Mouse (Mus musculus) cerebellum, postnatal 10 days (tissue): ENCODE results near the gene Radil.
A peak's percentile ranks its signal among the peaks of the same experiment; 100 is the strongest.

ENCODE experiments used
- DNase-seq, 2 experiments: peaks; one replicate each; pipeline ENCODE4 v3.0.0; 2021; ENCODE audit warnings: mixed read lengths in 2 of 2

Gene Radil

GRCm38 (mm10) chr5:142550706-142551652, at the start of gene Radil:
Radil (minus strand) TSS chr5:142551098.
- peak; percentile 99 to 100 for DNase-seq

DNA sequence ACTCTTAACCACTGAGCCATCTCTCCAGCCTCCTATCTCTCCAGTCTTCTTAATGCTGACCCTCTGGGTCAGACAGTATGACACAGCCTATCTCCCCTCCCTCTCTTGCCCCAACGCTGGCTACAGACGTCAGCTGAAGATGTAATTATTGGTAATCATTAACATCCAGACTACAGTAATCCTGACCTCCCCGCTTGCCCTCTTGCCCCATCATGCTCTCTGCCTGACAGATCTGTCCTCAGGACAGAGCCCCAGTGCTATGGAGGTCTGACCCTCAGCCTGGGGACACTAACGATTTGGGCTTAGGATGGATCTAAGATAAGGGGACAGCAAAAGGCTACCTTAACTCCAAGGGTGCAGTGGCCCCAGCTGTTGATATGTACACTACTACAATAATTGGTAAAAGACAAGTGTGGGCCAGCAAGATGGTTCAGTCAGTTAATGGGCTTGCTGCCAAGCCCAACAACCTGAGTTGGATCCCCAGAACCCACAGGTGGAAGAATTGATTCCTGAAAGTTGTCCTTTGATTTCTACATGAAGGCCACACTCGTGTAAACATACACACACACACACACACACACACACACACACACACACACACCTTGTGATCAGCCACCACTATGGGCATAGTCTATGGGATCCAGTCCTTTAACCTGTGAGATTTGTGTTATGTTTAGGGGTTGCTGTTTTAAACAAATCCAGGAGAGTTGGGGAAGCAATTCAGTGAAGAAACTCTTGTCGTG, 46.9 kb upstream of the Radil start:
- no peak for DNase-seq

DNA sequence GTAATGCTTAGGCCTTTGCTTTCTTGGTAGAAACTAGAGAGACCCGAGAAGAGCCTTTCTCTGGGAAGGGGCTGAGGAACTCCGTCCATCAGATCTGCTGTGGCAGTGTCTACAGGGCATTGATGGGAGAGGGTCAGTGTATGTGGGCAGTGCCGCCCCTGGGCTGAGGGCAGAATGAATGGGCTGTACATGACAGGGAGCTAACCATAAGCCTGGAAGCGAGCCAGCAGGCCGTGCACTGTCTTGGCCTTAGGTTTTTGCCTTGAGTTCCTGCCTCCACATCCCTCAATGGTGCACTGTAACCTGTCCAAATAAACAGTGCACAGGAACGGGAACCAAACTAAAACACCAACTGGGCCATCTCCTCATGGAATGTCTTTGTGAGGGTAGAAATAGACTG, 45.8 kb upstream of the Radil start:
- DNase-seq = peak; percentile 52 to 59

GRCm38 (mm10) chr5:142595698-142596097, 44.8 kb upstream of the Radil start:
- DNase-seq = peak; percentile 77 to 82

DNA sequence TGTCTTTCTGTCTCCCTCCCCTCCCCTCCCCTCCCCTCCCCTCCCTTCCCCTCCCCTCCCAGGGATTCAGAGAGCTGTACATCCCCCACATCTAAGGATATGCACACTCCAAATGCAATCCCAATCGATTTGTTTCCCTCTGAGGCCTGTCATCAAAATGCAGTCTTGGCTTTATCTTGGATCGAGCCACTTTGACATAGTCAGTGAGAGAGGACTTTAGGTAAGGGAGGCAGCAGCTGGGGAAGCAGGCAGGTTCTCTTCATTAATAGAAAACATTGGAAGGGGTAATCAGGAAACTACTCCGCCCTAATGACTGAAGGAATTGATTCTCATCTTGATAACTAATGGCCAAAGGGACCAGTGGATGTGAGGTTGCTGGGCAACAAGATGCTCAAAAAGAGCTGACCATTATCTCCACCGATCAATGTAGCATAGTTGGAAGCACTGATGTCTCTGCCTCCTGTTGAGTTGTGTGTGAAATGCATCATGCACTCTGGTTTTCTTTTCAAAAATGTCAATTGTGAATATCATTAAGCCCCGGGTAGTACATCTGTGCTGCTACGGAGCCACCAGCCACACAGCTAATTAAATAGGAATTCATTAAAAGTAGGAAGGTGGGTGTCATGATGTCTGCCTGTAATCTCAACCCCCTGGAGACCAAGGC, 40.2 kb upstream of the Radil start:
- no peak for DNase-seq

- DNase-seq = peak; percentile 65 to 77
These were observed 32.8 kb upstream of the Radil start for GRCm38 (mm10) chr5:142583616-142584126.

DNA sequence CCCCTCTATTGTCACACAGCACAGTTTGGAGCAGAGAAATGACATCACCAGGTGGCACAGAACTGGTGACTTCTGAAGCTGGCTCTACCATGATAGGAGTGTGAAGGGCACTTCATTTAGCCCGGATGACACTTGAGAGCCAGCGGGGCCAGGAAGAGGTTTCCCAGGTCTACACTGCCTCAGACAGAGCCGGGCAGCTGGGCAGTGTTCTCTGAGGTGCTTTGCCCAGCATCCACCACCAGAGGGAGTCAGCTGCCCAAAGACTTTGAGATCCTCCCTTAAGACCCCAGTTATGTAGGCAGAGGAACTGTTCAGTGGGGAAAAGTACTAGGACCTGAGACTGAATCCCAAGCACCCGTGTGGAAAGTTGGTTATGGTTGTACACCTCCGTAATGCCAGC, 30.6 kb upstream of the Radil start:
- DNase-seq = peak; percentile 84 to 88

GRCm38 (mm10) chr5:142578192-142578591, 27.3 kb upstream of the Radil start:
- DNase-seq = peak in 1 of 2 experiments; percentile 8

DNA sequence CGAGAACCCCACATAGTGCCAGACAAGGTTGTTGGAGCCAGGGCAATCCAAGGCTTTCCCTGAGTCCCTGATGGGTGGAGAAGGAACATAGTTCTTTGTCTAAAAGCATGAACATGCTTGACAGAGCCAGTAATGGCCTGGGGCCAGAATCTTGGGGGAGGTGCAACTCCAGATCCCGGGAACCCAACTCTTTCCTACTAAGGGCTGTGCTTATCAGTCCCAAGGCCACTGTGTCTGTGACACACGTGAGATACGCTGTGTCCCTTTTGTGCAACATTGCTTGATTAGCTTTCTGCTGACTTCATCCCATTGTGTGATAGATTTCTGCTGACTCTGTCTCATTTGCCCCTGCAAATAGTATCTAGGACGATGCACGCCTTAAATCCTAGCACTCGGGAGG, 25.9 kb upstream of the Radil start:
- peak; percentile 61 for DNase-seq

- no peak for DNase-seq
These were observed 23.6 kb upstream of the Radil start for GRCm38 (mm10) chr5:142574323-142575057.

DNA sequence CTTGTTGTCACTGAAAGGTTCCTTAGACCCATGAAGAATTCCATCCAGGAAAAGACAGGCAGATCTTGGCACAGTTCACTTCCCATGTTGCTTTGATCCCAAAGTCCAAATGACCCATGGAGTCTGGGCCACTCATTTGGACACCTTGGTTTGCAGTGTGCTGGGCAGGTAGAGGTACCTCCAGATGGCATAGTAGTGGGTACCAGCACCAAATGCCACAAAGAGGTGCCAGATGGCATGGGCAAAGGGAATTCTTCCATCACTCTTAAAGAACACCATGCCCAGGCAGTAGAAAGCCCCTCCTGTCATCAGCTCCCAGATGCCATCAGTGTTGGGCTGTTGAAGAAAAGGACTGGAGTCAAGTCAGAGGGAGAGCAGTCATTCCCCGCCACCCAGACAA, 13.7 kb upstream of the Radil start:
- peak; percentile 50 to 57 for DNase-seq

- DNase-seq = no peak
These were observed 9.4 kb upstream of the Radil start for GRCm38 (mm10) chr5:142560261-142560660.

- peak; percentile 95 to 97 for DNase-seq
These were observed 6.6 kb upstream of the Radil start for GRCm38 (mm10) chr5:142557397-142558067.

DNA sequence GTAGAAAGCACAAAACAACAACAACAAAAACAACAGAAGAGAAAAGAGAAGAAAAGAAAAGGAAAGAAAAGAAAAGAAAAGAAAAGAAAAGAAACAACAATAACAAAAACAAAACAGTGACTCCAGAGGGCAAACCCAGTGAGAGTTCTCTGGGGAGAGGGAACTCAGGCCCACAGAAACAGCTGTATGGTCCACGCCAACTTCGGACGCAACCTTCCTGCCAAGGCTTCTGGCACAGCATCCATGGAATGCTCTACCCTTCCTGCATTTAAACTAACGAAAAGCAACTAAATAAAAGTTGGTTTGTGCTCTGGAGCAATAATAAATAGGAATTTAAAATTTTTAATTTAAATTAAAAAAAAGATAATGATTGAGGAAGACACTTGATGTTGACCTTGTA, 5.8 kb upstream of the Radil start:
- peak in 1 of 2 experiments; percentile 31 for DNase-seq

- no peak for DNase-seq
These were observed 5.0 kb upstream of the Radil start for GRCm38 (mm10) chr5:142555866-142556265.

DNA sequence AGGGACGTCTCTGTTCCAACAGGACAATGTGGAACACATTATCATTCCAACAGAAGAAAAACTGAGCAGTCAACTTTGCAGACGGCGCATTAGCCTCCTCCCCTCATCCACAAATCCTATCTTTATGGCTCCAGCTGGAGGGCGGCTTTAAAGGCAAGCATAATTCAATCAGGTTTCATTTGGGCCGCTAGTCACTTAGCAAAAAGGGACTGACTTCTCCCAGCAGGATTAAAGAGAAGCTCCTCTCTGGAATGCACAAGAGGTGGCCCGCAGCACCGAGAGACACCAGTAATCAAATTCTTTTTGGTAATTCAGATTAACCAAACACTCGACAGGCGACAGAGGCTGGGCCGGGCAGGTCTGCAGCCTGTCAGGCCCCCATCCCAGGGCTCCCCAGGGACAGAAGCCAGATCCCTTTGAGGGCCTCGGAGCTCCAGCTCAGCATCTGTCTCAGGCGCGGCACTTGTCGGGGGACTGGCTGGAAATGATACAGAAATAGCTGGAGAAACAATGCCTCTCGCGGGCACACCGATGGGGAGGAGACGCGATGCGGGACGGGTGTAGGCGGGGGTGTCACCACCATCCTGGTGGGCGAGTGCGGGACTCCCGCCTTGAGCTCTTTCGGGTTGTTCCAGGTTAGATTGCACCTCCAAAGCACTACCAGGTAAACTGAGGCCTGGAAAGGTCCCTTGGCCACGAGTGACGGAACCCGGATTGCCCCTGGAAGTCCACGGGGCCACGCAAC, 765 bp downstream of the Radil start:
- DNase-seq = peak; percentile 66 to 68

DNA sequence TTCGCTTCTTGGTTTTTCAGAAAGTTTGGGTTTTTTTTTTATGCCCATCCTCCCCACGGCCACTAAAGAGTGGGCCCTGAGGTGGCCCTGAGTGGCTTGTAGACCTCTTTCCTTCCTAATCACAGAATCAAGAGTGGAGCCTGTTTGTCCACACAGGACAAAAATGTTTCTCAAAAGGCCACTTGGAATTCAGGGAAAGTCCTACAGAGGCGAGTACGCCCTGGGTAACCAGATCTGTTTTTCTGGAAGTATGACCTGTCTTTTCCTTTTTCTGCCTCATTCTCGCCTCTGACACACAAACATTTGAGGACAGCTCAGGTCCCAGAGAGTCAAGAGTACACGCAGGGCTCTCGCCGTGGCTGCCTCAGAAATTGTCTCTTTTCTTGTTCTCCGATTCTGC, 1.5 kb downstream of the Radil start:
- no peak for DNase-seq

DNA sequence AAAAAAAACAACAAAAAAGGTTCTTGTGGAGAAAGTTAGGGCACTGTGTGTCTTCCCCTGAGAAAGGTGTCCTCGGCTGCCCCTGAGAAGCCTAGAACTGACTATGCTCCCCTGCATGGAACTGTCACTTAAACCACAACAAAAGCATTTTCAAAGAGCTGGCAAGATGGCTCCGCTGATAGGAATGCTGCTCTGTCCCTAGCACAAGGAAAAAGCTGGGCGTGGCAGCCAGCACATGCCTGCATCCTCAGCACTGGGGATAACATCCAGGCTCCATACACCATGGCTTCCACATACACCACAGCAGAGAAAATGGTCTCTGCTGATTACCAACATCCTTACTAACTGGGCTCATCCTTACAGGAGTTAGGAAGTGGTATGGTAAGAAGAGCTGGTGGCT, 3.8 kb downstream of the Radil start:
- no peak for DNase-seq

GRCm38 (mm10) chr5:142546344-142546743, 4.6 kb downstream of the Radil start:
- DNase-seq = no peak

GRCm38 (mm10) chr5:142545014-142545795, 5.7 kb downstream of the Radil start:
- DNase-seq = no peak
